Mouse (Mus musculus) midbrain, embryonic 14.5 days (tissue): ENCODE results near the gene Hnrnpc. TPM values are rescaled to one million over a fixed set of nuclear protein-coding genes. Genes with fewer than 3 reads are reported as not detected.
"Not testable (repeated sequence)": the region's sequence is repeated elsewhere in the genome, so short reads cannot be mapped to it uniquely, and the experiment has no call there.

Experiments
- ATAC-seq: fragments of 200-750 bp; cut with Nextera tagmentation; 2 replicates; pipeline ENCODE4 v1.8.0; 2017; ENCODE audit warnings: moderate number of reproducible peaks, moderate library complexity; ENCODE audit not compliant: low FRiP score, low TSS enrichment
- DNase-seq: peaks from one replicate; pipeline ENCODE4 v3.0.0-alpha.2; 2015
- H3K27ac ChIP-seq: fragments of 300-500 bp; sonication (generic); replicated peaks from 2 replicates; pipeline ENCODE4 v1.5.1; 2014; ENCODE audit warnings: mild to moderate bottlenecking, low read depth, low read length, moderate library complexity
- H3K27me3 ChIP-seq: fragments of 300-500 bp; sonication (generic); 2 replicates; pipeline ENCODE4 v1.6.1; 2014; ENCODE audit warnings: low read length, control low read depth, mixed read lengths; ENCODE audit not compliant: control insufficient read depth, insufficient read depth
- H3K36me3 ChIP-seq: fragments of 300-500 bp; sonication (generic); 2 replicates; pipeline ENCODE4 v1.6.1; 2014; ENCODE audit warnings: low read length, control low read depth; ENCODE audit not compliant: control insufficient read depth, insufficient read depth
- H3K4me1 ChIP-seq: fragments of 300-500 bp; sonication (generic); 2 replicates; pipeline ENCODE4 v1.6.1; 2014; ENCODE audit warnings: mild to moderate bottlenecking, antibody characterized with exemption, low read length, control low read depth; ENCODE audit not compliant: control insufficient read depth, insufficient read depth
- H3K4me2 ChIP-seq: fragments of 300-500 bp; sonication (generic); 2 replicates; pipeline ENCODE4 v1.6.1; 2014; ENCODE audit warnings: mild to moderate bottlenecking, low read length, moderate library complexity
- H3K4me3 ChIP-seq: fragments of 300-500 bp; sonication (generic); replicated peaks from 2 replicates; pipeline ENCODE4 v1.5.1; 2014; ENCODE audit warnings: low read depth, low read length
- H3K9ac ChIP-seq: fragments of 300-500 bp; sonication (generic); replicated peaks from 2 replicates; pipeline ENCODE4 v1.6.1; 2014; ENCODE audit warnings: mild to moderate bottlenecking, low read length, moderate library complexity
- H3K9me3 ChIP-seq: fragments of 300-500 bp; sonication (generic); 2 replicates; pipeline ENCODE4 v1.6.1; 2016; ENCODE audit warnings: low read length, control low read depth, mixed read lengths; ENCODE audit not compliant: control insufficient read depth
- WGBS: fragments of 180-500 bp; shearing (Covaris S2); extraction: QIAGEN DNeasy Blood & Tissue Kit; methylation state at CpG from one replicate; pipeline ENCODE4 v1.1.7; 2014; 5-methylcytosine and 5-hydroxymethylcytosine counted together
- polyA plus RNA-seq: library from polyadenylated mRNA; unstranded; fragments of >200 nt; fragmentation: Nextera tagmentation; extraction: Ambion mirVana; gene quantifications from 2 replicates; pipeline ENCODE4 v1.2.1, GENCODE M21; 2014

The Hnrnpc gene
- polyA plus RNA-seq, 1 experiment from 2014 or later = 549 TPM

DNA sequence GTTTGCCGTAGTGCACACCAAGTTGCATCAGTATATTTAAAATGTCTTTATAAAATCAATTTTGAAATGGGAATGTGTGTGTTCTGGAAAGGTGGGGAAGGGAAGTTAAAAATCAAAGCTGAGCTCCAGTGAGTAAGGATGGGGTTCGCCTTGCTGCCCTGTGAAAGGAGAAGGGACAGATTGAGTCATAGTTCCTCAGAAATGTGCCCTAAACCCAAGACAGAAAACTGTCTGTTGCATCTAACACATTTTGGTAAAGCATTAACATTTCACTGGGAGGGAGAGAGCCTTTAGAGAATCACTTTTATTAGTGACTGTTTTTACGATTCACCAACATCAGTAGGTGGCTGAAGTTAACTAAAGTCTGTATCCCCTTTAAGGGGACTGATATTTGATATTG, 5.4 kb downstream of the Hnrnpc start:
- WGBS = 87% methylated on average over 3 of the region's 3 CpGs
- DNase-seq = not testable (repeated sequence)

DNA sequence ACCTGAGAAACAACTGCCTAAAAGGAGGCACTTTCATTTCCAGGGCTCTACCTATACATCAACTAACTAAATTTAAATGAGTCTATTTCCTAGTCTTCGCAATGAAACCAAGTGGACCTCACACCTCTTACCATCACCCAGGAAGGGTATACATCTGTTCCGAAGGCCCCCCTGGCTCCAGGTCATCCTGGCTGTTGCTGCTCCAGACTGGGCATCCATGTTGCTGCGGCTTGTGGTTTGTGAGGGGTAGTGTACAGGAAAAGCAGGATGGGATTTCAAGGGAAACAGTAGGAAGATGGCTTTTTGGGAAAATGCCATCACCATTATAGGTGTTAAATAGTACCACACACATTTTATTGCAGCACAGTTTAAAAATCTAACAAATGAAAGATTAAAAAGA, 6.6 kb downstream of the Hnrnpc start:
- H3K4me2 ChIP-seq, H3K9ac ChIP-seq, H3K4me3 ChIP-seq, H3K27ac ChIP-seq, H3K27me3 ChIP-seq, ATAC-seq, H3K9me3 ChIP-seq, DNase-seq: not testable (repeated sequence)
- peaks cover 36% of the 10 kb centered on the region for H3K36me3 ChIP-seq
- 96% methylated on average over 3 of the region's 3 CpGs for WGBS
- peaks cover 32% of the 10 kb centered on the region for H3K4me1 ChIP-seq

More for the DNA sequence above, 5.4 kb downstream of the Hnrnpc start:
- not testable (repeated sequence) for ATAC-seq, H3K4me2 ChIP-seq, H3K27ac ChIP-seq, H3K4me3 ChIP-seq, H3K9ac ChIP-seq, H3K27me3 ChIP-seq, H3K9me3 ChIP-seq
- Histone ChIP-seq H3K36me3 (peaks cover 26% of the 10 kb centered on the region), H3K4me1 (peaks cover 35% of the 10 kb centered on the region)

DNA sequence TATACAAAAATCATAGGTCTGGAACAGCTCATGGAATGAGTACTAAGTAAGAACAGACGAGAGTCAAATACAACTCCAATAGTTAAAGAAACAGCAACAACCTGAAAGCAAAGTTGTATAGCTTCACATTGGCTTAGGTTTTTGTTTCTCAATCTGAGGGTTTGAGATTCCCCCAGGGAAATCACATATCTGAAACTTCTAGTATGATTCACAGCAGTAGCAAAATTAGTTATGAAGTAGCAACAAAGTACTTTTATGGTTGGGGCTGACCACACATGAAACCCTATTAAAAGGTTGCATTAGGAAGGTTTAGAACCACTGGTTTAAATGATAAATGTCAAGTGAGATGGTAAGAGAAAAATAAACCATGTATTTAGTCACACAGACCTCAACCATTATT, 9.3 kb downstream of the Hnrnpc start:
- Histone ChIP-seq H3K27ac (no peak overlapping the region), H3K27me3 (no peaks in the 10 kb centered on the region), H3K4me3 (no peak overlapping the region), H3K9me3 (no peaks in the 10 kb centered on the region), H3K4me1 (peaks cover 7% of the 10 kb centered on the region; the same call in 1 of the 2 replicates), H3K9ac (no peak overlapping the region), H3K4me2 (no peak overlapping the region), H3K36me3 (peaks cover 51% of the 10 kb centered on the region)
- WGBS = 90% methylated on average over 1 of the region's 1 CpGs
- DNase-seq (no peak), ATAC-seq (no peak)

DNA sequence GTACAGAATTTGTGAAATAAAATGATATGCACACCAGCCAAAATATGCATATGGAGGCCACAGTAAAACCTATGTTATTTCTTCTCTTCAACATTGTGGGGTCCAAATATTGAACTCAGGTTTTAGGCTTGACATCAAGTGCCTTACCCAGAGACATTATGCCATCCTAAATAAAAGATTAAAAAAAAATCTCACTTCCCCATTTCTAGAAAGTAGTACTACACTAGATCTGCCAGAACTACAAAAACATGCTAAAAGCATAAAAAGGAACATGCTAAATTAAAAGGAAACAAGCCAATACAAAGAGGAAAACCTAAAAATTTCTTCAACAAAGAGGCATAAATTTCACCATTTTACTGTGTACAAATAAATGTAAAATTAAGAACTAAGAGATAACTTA, 20.7 kb downstream of the Hnrnpc start:
- no peak overlapping the region for H3K4me2 ChIP-seq
- no peak overlapping the region for H3K27ac ChIP-seq
- ATAC-seq = no peak
- no peak for DNase-seq
- H3K9ac ChIP-seq = no peak overlapping the region
- H3K9me3 ChIP-seq = no peaks in the 10 kb centered on the region
- H3K4me3 ChIP-seq = no peak overlapping the region
- H3K4me1 ChIP-seq = no peaks in the 10 kb centered on the region
- H3K27me3 ChIP-seq = no peaks in the 10 kb centered on the region
- H3K36me3 ChIP-seq = peaks cover 73% of the 10 kb centered on the region

DNA sequence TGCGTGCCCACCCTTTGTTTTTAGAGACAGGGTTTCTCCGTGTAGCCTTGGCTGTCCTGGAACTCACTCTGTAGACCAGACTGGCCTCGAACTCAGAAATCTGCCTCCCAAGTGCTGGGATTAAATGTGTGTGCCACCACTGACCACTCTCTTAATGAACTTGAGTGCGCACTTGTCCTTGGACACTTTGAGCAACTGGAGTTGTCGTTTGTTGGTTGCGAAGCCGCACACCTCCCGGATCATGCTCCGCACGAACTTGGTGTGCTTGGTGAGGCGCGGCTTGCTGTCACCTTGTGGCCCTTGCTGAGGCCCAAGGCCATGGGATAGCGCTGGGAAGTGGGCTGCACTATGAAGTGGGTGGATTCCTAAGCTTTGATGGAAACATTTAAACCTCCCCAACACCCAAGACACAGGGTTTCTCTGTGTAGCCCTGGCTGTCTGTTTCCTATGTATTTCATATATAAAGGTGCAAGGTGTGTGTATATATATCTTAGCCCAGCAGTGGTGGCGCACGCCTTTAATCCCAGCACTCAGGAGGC, 32.2 kb downstream of the Hnrnpc start:
- H3K27me3 ChIP-seq = no peaks in the 10 kb centered on the region
- ATAC-seq = no peak
- H3K36me3 ChIP-seq = peaks cover 62% of the 10 kb centered on the region
- H3K4me3 ChIP-seq = no peak overlapping the region
- no peak overlapping the region for H3K27ac ChIP-seq
- H3K4me1 ChIP-seq = no peaks in the 10 kb centered on the region
- H3K9me3 ChIP-seq = no peaks in the 10 kb centered on the region
- H3K9ac ChIP-seq = no peak overlapping the region
- no peak for DNase-seq
- no peak overlapping the region for H3K4me2 ChIP-seq
- 93% methylated on average over 15 of the region's 15 CpGs for WGBS

- Histone ChIP-seq H3K27ac (no peak overlapping the region), H3K27me3 (no peaks in the 10 kb centered on the region), H3K4me2 (no peak overlapping the region), H3K9ac (no peak overlapping the region), H3K4me3 (no peak overlapping the region), H3K4me1 (no peaks in the 10 kb centered on the region), H3K9me3 (no peaks in the 10 kb centered on the region), H3K36me3 (peaks cover 9% of the 10 kb centered on the region)
- DNase-seq (no peak), ATAC-seq (no peak)
- 64% methylated on average over 4 of the region's 4 CpGs for WGBS
Measured at GRCm38 (mm10) chr14:52066135-52066534, 37.7 kb downstream of the Hnrnpc start.

DNA sequence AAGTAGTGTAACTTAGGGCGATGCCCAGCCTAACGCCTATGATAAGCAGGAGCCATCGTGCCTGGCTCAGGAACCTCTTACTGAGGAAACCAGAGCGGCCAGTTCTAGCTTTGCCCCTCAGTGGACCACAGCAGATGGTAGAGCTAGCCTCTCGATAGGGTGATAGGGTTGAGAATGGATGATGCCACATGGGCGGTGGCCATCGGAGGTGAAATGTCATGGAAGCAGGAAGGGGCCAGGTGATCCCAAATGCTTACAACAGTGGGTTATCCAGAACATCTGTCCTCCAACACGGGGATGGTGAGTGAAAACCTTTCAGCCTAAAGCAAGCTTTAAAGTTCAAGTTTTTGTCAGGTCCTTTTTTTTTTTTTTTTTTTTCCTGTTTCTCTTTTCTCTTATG, 42.0 kb downstream of the Hnrnpc start:
- ATAC-seq (no peak), DNase-seq (no peak)
- 88% methylated on average over 8 of the region's 8 CpGs for WGBS
- H3K4me1 ChIP-seq = no peaks in the 10 kb centered on the region
- H3K36me3 ChIP-seq = no peaks in the 10 kb centered on the region
- no peak overlapping the region for H3K27ac ChIP-seq
- H3K9ac ChIP-seq = no peak overlapping the region
- no peak overlapping the region for H3K4me3 ChIP-seq
- no peaks in the 10 kb centered on the region for H3K27me3 ChIP-seq
- H3K9me3 ChIP-seq = no peaks in the 10 kb centered on the region
- no peak overlapping the region for H3K4me2 ChIP-seq

DNA sequence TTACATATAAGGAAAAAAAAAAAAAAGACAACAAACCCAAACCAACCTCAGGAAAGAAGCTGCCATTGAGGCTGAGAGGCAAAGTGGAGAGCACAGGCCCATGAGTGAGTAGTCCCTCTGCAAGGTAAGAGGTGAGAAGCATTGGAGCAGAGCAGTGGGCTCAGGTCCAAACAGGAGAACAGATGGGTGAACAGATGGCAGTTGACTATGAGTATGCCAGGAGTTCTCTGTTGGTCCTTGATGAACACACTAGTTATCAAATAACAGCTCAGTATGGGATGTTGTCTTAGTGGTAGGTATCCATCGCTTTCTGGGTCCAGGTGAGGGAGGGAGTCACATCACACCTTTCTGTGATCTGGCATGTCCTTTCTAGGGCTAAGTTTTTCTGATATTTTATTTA, 43.0 kb downstream of the Hnrnpc start:
- Histone ChIP-seq H3K9ac (no peak overlapping the region), H3K4me3 (no peak overlapping the region), H3K4me2 (no peak overlapping the region), H3K27ac (no peak overlapping the region), H3K9me3 (no peaks in the 10 kb centered on the region), H3K36me3 (no peaks in the 10 kb centered on the region), H3K4me1 (no peaks in the 10 kb centered on the region), H3K27me3 (no peaks in the 10 kb centered on the region)
- no peak for ATAC-seq
- whole genome bisulfite sequencing = 82% methylated on average over 1 of the region's 1 CpGs
- DNase-seq = no peak

DNA sequence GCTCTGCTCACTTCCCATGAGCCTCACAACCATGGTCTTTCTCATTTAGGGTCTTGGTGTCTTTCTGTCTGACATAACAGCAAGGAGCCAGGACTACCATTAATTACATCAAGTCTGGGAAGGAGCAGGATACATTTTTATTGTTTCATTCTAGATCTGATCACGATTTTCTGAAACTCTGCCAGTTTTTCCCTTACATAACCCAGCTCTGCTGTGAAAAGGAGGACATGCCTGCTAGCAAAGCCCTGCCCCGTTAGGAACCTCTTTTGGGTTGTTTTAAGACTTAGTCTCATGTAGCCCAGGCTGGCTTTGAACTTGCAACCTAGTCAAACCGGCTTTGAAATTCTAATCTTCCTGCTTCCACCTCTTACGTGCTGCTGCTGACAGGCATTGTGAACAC, 43.8 kb downstream of the Hnrnpc start:
- ATAC-seq = no peak

More for the DNA sequence above, 43.8 kb downstream of the Hnrnpc start:
- Histone ChIP-seq H3K9me3 (no peaks in the 10 kb centered on the region), H3K36me3 (no peaks in the 10 kb centered on the region), H3K4me3 (no peak overlapping the region), H3K9ac (no peak overlapping the region), H3K27me3 (no peaks in the 10 kb centered on the region), H3K27ac (no peak overlapping the region), H3K4me2 (no peak overlapping the region), H3K4me1 (no peaks in the 10 kb centered on the region)
- 68% methylated on average over 4 of the region's 4 CpGs for WGBS
- DNase-seq = no peak
